Mouse (Mus musculus) embryonic fibroblast, embryonic 13.5 days (primary cell): ENCODE data around the gene Slc6a13.

Experiments used
- CTCF ChIP-seq: IDR thresholded peaks from 2 replicates; pipeline ENCODE4 v1.5.1; 2011; ENCODE audit warnings: mild to moderate bottlenecking, control low read depth, low read length, moderate library complexity, borderline replicate concordance; ENCODE audit not compliant: insufficient read depth
- POLR2A ChIP-seq: IDR thresholded peaks from 2 replicates; pipeline ENCODE4 v1.6.1; 2011; ENCODE audit warnings: low read depth, mild to moderate bottlenecking, control low read depth, low read length, moderate library complexity

DNA sequence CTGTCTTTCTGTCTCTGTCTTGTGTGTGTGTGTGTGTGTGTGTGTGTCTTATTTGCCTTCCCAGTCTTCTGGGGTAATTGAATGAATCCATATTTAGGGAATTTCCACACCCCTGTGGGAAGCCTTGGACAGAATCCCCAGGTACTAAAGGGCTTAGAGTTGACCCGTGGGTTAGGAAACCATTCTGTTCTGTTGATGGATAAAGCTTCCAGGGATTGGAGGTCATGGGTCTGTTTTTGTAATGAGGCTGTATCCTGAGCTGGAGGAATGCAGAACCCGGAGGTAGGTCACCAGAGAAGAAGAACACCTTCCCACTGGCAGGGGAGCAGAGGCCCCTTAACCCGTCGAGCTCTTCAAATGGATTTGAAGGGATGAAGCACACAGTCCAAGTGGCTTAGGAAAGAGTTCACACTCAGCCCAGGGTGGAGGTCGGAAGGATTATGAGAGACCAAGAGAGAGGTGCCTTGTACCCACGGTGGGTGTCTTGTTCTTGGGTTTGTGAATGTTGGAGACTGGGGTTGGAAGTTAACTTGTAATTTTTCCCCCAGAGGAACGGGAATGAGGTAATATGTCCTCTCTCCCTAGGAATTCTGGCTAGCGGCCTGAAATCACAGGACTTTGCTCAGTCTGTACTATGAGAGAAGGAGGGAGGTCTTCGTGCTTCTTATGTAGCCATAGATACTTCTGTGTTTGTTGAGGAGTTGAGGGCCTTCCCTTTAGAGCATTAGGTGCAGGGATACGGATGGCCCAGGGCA, 3.6 kb downstream of the Slc6a13 start:
- no peak for TF ChIP-seq CTCF
- TF ChIP-seq POLR2A = no peak
